Mouse (Mus musculus) ovary, adult 18-20 months (tissue): ENCODE measurements around the gene Pbxip1.

Experiments used
- DNase-seq: peaks from one replicate; pipeline ENCODE4 v3.0.0; 2022; ENCODE audit warnings: low spot score, mixed read lengths

Gene Pbxip1

DNA sequence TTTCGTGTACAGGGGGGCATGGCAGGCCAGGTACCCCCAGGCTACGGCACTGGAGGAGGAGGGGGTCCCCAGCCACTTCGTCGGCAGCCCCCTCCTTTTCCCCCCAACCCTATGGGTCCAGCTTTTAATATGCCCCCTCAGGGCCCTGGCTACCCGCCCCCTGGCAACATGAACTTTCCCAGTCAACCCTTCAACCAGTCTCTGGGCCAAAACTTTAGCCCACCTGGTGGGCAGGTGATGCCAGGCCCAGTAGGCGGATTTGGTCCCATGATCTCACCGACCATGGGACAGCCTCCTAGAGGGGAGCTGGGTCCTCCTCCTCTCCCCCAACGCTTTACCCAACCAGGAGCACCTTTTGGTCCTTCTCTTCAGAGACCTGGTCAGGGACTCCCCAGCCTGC, 3.9 kb upstream of the Pbxip1 start:
- no peak for DNase-seq

DNA sequence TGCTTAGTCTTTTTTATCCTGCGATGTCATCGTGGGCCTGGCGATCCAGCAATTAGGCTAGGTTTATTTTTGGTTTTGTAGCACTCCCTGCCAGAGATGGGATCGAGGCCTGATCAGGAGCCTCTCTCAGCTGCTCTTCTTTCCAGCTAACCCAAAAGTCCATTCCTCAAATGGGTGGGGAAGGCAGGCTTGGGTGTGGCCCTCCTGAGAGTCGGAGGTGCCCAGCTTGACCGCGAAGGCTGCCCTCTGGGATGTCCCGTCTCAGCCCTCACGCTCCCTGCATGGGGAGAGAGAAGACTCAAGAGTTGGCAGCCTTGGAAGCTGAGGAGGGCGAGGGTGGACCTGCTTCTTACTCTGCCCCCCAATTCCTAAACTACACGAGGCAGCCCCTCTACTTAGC, 2.0 kb upstream of the Pbxip1 start:
- DNase-seq: no peak

DNA sequence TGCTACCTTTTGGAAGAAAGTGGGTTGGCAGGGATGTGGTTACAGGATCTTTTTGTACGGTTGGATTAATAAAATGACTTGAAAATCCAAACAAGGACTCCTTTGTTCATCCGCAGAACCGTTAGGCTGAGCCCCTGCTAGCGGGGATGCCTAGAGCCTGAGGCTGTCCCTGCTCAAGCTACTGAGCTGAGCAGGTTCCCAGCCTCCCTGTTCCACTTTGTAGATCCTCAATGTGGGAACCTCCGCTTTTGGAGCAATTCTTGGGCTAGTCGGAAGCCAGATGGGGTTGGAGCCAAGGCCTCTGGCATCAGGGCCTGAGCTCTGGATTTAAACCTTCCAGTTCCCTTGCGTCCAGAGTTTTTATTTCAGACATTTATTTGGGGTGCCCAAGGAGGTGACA, 1.5 kb upstream of the Pbxip1 start:
- DNase-seq: no peak

DNA sequence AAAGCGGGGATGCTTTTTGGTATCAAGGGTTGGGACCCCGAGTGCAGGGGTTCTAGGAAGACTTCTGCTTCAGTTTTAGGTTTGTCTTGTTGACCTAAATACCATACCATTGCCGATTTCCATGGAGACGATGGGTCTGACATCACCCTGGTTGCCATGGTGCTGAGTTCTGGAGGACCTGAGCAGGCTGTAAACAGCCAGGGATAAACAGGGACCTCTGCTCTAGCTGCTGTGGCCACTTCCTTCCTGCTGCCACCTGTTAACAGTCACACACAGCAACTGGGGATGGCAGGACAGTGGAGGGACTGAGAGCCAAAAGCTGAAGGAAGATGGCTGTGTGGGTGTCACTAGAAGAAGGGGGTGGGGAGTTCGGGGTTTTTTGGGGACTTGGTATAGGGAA, 763 bp downstream of the Pbxip1 start:
- DNase-seq: no peak

DNA sequence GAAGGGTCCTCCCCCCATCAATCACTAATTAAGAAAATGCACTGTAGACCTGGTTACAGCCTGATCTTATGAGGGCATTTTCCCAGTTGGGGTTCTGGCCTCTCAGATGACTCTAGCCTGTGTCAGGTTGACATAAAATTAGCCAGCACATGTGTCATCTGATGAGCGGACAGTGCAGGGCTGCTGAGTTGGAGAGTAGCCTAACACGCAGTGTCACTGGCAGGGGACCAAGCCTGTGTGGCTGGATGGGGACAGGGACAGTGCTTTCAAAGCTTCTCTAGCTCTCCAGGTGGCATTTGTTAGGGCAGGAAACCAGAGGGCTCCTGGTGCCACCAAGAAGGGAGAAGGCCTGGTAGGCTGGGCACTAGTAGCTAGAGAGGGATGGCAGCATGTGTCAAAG, 4.2 kb downstream of the Pbxip1 start:
- DNase-seq: no peak

DNA sequence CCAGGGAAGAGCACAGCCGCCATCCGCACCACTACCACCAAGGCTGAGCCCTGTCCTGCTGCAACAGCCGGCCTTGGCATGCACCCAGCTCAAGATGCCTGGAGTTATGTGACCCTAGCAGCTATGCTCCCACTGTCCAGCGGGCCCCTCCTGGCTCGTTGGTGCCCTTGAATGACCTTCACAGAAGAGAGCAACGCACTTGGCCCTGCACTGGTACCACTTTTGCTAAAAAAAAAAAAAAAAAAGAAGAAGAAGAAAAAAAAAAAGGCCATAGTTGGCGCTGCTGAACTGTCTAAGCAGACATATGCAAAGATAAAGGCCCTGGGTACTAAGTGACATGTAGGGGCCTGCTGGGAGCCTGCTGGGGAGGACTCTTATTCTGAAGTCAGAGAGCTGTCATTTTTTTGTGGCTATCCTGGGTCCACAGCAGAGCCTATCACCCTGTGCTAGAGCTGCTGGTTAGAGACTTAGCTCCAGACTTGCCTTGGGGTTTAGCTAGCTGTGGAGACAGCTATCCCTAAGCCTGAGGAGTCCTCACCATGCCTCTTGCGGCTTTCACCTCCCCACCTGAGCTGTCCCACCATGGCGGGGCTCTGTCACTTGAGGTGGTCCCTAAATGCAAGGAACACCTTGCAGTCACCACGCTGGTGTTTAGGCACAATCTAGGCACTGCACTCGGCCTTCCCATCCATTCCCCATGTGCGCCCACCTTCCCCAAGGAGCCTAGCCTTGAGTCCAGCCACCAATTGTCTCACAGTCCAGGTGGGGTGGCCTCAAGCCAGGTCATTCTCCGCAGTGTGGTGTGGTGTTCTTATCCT, 12.4 kb downstream of the Pbxip1 start:
- peak; percentile 67 for DNase-seq

DNA sequence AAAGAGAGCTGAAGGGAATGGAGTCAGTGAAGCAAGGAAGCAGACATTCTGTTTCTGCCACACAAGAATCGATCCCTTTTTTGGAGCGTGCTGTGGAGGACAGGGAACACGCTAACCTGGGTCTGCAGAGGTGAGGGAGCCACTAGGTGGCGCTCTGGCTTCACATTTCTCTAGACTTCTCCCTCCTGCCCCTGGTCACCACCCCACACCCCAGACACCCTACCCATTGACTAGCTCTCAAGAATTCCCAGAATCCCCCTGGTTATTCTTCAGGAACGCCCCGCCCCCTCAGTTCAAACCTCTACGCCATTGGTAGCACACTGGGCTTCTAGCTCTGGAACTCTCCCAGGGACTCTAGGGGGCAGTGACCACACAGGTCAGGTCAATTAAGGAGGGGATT, 13.0 kb downstream of the Pbxip1 start:
- DNase-seq: no peak

DNA sequence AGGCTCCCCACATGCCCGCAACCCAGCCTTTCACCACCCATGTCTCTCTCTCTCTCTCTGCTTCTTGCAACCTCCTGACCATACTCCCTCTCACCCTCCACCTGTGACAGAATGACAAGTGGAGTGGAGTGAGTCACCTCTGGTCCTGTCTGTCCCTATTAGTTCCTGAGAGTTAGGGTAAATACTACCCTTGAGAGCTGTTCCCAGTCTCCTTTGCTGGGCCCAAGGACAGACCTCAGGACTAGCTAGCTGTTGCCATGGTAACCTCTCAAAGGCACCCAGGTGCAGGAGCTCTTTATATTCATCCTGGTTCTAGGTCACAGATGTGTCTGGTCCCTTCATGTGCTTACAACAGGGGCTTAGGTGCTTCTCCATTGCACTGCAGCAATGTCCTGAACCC, 15.4 kb downstream of the Pbxip1 start:
- no peak for DNase-seq

DNA sequence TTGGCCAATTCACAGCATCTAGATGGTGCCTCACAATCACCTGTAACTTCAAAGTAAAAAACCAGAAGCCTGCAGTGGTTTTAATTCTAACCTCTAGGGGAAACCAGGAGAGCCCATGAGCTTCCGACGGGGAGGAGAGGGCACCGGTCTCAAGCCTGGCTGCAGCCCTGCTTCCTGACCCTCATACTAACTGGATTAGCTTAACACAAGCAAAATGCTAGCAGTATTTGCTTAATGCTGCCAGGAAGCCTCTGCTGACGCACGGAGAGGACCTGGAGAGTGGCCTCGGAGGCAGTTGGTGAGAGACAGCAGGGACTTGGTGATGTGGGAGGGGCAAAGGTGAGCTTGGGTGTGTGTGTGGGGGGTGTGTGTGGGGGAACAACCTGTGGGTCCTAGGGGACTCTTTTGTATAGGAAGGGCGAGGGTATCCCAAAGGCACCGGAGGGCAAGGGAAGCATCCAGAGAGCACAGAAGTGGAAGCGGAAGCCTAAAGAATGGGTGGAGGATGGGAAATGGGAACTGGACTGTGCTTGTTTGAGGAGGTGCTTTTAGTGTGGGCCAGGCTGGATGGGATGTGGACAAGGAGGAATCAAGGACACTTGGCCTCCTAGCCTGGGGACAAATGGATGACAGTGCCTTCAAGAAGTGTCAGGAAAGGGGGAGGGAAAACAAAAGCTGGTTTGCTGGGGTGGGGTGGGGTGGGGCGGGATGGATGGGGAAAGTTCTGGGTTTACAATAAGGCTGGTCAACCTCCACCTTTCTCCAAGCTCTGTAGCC, 18.1 kb downstream of the Pbxip1 start, which contains the start of gene Pmvk:
TSS of gene Pmvk (plus strand) at position 141 of the 777 bp plus-strand sequence.
- DNase-seq: no peak

DNA sequence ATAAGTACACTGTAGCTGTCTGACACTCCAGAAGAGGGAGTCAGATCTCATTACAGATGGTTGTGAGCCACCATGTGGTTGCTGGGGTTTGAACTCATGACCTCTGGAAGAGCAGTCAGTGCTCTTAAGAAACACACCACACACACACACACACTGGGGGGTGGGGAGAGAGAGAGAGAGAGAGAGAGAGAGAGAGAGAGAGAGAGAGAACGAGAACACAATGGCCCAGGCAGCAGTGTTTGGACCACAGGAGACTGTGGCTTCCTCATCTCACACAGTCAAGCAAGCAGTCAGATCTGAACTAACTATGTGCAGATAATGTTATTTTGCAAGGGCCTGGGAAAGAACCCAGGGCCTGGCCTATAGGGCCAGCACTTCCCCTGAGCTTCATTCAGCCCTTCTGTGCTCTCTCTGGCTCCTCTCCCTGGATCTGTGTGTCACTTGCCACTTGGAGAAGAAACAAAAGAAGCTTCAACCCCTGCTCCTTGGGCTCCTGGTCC, 19.3 kb downstream of the Pbxip1 start:
- no peak for DNase-seq

DNA sequence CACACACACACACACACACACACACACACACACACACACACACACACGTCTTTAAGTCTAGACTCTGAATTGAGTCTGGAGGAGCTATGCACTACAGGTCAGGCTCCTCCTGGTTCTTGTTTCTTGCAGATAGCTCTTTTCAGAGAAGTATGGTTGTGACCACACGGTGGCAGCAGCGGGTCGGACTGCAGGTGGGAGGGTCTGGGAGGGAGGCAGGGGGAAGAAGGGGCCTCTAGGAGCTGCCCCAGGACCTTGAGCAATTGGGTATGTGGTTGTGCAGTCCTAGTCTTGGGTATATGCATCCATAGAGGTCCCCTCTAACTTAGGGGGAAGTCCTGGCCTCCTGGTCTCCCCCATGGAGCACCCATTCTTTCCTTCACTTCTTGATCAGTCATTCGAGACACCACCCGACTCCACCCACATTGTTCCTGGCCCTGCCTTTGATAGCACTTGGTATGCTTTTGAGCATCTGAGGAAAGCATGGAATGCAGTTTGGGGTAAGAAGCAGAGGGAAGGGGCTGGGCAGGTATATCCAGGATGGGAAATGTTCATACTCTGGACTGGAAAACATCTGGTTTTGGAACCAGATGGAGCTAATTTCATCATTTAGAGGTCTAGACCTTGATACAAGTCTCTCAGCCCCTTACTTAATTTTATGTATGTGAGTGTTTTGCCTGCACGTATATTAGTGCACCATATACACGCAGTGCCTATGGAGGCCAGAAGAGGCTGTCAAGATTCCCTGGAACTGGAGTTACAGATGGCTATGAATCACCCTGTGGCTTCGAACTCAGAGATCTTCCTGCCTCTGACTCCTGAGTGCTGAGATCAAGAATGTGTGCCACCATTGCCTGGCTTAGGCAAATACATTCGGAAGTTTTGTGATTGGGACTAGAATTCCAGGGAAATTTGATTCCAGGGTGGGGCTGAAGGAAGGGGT, 20.5 kb downstream of the Pbxip1 start:
- no peak for DNase-seq

DNA sequence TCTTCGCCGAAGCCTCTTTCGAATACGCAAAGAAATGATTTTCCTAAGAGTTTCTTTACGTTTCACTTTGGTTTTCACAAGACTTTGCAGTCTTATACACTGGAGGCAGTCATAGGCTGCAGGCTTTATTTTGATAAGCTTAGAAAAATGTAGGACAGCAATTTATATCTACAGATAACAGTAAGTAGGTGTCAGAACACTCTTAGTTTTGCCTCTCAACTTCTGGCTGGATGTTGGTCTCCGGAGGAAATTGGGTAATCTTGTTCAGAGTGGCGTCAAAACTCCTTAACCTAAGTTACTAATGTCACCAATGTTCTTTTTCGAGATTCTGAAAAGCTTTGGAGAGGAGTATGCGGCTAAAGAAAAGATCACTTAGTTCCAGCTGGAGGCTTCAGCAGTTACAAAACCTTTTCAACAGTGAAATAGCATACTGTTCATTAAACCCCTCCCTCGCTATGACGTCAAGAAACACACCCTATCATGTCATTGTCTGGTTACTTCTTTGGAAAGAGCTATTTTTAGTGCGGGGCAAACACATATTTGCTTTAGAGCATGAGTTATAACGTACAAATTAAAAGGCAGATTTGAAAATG, 22.0 kb downstream of the Pbxip1 start:
- no peak for DNase-seq

DNA sequence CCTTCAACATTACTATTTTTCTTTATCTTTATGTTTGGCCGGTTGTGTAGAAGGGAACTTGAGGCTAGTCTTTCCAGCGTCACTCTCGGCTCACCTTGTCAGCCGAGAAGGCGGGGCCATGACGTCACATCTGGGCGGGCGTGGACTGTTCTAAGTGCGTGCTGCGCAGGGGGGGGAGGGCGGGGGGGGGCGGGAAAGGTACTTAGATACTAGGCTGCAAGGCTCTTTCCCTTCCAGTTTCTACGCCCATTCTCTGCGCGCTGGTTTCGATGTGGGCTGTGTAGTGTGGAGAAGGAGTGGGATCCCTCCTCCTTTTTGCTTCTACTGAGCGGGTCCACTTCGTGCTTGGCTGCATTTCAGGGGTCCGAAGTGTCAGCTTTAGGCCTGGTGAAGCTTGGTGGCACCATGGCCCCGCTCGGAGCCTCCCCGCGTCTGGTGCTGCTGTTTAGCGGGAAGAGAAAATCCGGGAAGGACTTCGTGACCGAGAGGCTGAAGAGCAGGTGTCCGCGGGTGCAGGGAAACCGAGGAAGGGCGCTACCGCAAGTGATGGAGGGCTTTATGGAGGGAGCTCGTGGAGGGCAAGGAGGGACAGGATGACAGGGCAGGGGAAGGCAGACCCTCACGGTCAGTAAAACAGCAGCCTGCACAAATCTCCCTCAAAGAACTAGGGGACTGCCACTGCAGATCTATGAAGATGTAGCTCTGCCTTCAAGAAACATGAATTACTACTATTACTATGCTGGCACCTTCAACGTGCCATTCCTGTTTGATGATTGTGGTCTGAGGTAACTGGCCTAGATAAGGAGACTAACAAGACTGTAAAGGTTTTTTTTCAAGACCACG, 22.7 kb downstream of the Pbxip1 start:
- DNase-seq: peak; percentile 80

DNA sequence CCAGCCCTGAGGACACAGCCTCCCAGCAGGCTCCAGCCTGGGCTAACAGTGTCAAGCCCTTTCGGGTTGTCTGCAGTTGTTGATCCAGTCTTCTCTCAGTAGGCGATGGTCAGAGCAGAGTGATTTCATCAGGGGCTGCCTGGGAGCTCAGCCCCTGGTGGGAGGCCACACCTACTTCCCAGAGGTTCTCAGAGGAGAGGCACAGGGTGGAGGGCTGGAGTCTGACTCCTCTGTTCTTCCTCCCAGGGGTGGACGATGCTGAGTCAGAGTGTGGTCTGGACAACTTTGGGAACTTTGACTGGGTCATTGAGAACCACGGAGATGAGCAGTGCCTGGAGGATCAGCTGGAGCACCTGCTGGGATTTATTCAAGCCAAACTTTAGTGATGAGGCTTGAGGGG, 31.8 kb downstream of the Pbxip1 start:
- no peak for DNase-seq

DNA sequence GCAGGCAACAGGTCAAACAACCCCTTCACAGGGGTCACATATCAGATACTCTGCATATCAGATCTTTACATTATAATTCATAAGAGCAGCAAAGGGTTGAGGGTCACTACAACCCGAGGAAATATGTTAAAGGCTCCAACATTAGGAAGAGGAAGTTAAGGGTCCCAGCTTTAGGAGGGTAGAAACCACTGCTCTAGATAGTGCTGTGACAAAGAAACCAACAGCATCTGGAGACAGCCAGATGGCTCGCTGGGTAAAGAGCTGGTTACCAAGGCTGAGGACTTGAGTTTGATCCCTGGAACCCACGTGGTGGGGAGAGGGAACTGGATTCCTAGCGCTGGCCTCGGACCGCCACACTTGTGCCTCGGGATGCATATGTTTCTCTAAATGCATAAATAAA, 35.8 kb downstream of the Pbxip1 start:
- DNase-seq: no peak

DNA sequence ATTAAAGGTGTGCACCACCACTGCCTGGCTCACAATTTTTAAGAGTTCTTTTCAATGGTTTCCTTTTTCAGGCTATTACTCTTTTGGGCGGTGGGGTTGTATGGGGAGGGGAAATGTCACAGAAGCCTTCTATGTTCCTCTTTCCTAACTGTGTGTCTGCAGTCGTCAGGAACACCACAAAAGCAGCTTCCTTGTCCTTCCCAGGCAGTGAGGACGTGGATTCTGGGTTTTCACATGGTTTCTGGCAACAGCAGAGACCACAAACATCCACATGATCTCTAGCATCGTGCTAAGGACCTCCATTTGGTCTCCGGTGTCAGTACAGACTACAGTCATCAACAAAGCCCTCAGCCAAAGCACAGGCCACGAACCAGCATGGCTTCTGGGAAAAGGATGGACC, 37.3 kb downstream of the Pbxip1 start:
- DNase-seq: no peak

DNA sequence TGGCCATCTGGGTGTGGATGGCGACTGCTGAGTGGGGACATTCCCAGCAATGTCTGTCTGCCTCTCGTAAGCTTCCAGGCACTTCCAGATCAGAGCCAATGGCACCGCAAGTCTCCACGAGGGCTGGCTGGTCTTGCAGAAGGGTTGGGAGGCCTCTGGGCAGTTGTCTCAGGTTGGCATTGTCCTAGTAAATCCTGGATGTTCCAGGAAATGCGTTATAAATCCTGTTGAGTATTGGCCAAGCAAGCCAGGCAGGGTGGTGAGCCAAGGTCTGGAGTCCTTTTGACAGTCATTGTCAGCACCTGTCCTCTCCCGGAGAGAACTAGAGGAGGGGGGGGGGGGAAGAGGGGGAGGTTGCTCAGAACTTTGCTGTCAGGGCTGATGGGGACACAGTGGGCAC, 42.5 kb downstream of the Pbxip1 start:
- DNase-seq: no peak

DNA sequence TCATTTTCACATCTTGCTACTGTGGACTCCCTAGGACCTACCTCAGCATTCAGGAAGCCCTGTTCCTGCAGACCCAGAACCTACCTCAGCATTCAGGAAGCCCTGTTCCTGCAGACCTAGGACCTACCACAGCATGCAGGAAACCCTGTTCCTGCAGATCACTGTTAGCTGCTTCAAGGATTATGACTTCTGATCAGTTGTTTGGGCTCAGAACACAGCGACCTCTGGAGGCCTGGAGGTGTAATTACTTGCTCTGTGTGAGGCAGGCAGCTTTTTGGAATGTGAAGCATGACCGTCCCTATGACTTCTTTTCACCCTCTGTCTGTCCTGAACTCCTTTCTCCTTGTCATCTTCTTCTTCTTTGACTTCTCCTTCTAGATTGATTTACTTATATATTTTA, 45.0 kb downstream of the Pbxip1 start:
- DNase-seq: no peak

DNA sequence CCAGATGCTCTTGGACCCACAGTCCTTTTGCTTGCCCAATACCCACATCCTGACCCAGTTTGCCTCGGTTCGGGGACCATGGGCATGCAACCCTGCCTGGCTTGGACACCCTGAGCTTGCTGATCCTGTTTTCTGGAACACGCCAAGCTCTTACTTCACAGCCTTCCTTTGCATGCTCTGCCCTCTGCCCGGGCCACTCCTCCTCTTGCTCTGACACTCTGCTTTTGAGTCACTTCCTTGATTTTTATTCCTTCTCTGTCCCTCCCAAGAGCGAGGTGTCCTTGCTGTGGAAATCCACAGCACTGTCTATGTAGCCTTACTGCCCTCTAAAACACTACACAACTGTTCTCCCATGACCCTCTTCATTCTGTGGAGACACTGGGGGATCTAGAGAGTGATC, 45.7 kb downstream of the Pbxip1 start:
- DNase-seq: no peak

DNA sequence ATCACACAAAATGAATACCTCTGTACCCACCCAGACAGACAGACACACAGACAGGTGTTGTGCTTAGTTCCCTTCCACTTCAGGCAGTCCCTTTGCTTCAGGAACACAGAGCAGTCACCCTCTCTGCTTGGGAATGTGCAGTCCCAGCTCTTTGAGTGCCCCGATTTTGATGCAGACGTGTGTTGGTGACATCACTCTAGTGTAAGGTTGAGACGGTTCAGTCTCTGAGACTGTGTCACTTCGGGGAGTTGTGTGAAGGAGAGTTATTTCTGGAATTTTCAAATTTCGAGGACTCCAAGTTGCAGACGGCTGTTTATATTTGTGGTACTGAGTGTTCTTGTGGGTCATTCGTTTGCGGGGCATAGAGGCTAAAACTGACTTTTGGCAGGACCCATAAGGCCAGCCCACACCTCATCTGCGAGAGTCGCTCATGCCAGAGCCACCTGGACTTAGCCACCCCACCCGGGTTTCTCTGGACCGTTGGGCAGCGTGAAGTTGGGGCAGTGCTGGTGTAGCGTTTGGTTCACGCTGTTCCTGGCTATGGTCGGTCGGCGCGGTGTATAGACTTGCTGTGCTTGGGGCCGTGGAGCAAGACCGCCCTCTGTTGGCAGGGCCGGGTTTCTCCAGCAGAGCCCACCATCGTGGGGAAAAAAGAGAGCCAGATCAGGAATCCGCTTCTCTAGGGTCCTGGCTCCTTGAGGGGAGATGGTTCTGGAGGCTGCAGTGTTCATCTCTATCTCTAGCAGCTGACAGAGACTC, 48.4 kb downstream of the Pbxip1 start:
- peak; percentile 48 for DNase-seq
